Mouse (Mus musculus) liver (tissue): ENCODE results near the gene Snd1.
"Not testable (repeated sequence)": the region's sequence is repeated elsewhere in the genome, so short reads cannot be mapped to it uniquely, and the experiment has no call there.

Experiments used
- DNase-seq: peaks from one replicate; pipeline ENCODE4 v3.0.0-alpha.2; 2020; ENCODE audit warnings: mixed read lengths

Gene Snd1

DNA sequence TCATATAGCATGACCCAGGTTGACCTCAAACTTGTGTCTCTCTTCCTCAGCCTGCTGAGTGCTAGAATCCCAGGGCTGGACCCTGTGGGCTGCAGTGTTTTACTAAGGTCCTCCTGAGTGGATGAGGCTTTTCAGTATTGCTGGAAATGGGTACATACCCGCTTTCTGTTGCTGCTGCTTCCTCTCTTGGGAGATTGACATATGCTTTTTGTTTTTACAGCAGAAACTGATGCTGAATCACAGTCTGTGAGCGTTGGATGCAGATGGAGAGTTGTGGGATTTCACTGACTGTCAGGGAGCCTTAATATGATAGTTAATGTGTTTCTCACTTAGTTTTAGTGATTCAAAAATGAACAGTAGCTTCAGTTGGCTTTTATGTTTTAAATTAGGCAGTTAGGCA lies 11.5 kb downstream of the Snd1 start:
- DNase-seq: no peak

DNA sequence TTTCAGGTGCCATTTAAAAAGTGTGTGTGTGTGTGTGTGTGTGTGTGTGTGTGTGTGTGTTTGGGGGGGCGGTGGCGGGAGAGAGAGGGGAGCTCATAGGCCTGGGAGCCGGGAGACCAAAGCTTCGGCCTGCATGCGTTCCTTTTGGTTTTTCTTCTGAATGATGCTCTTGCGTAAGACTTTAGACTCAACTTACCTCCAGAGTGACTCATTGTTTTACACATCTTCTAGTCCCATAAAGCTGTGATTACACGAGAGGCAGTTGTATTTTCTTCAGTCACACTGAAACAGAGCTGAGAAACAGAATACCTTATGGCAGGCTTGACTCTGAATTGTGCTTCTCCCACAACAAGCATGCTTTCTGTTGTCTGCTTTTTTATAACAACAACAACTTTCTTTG lies 12.0 kb downstream of the Snd1 start:
- DNase-seq: no peak

GRCm38 (mm10) chr6:28488204-28488851 lies 13.4 kb downstream of the Snd1 start:
- DNase-seq: no peak

- no peak for DNase-seq
Measured at GRCm38 (mm10) chr6:28490612-28491011, 15.7 kb downstream of the Snd1 start.

GRCm38 (mm10) chr6:28491198-28491597 lies 16.3 kb downstream of the Snd1 start:
- DNase-seq: no peak

DNA sequence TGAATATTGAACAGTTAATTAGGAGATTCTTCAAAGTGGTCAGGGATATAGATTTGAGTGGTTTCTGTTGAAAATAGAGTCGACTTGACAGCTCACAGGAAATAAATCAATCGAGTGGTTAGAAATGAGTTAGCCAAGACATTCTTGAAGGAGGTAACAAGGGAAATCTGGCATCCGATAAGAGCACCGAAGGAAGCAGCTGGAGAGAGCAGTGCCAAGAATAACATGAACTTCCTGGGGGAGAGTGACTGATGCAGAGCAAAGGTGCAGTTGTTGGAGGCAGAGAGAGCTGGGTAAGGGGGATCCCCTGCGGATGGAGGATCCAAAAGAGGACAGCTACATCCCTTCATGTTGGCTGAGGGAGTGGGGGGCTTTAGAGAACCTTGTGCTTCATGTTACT lies 22.9 kb downstream of the Snd1 start:
- DNase-seq: no peak

DNA sequence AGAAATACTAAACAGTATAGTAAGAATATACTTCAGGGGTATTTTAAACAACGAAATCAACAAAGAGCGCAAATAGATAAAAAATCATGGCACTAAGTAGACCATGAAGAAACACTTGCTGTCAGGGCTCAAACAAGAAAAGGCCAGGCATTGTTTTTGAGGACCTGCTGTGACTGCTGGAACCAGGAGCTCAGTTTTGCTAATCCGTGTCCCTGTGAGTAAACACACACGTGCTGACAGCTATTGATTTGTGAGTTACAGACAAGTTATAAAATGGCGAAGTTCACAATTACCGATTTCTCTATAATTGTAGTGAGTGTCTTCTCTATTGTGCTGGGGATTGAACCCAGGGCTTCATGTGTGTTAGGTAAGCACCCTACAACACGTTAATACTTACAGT lies 27.6 kb downstream of the Snd1 start:
- no peak for DNase-seq

GRCm38 (mm10) chr6:28503148-28503547 lies 28.2 kb downstream of the Snd1 start:
- no peak for DNase-seq

GRCm38 (mm10) chr6:28504611-28505010 lies 29.7 kb downstream of the Snd1 start:
- peak; percentile 36 for DNase-seq

- no peak for DNase-seq
Measured at GRCm38 (mm10) chr6:28507759-28508158, 32.8 kb downstream of the Snd1 start.

- DNase-seq: no peak
Measured at GRCm38 (mm10) chr6:28514195-28514594, 39.3 kb downstream of the Snd1 start.

GRCm38 (mm10) chr6:28514830-28515350 lies 40.0 kb downstream of the Snd1 start:
- DNase-seq: no peak

DNA sequence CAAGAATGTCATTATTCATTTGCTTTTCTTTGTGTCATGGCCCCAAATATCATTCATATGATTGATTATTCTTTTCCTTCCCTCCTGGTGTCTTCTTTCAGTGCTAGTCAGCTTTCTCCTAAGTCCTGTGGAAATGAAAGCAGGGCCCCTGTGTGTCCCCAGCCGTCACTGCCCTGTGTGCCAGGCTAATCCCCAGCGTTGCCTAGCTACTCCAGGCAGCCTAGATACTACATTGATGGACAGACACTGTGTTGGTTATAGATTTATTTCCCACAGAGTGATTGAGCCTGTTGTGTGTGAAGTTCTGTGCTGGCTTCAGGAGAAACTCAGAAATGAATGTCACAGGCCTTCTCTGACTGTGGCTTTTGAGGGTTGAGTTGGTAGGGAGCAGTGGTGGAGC lies 41.7 kb downstream of the Snd1 start:
- no peak for DNase-seq

GRCm38 (mm10) chr6:28517050-28517449 lies 42.1 kb downstream of the Snd1 start:
- no peak for DNase-seq

- no peak for DNase-seq
Measured at GRCm38 (mm10) chr6:28519426-28519825, 44.5 kb downstream of the Snd1 start.

DNA sequence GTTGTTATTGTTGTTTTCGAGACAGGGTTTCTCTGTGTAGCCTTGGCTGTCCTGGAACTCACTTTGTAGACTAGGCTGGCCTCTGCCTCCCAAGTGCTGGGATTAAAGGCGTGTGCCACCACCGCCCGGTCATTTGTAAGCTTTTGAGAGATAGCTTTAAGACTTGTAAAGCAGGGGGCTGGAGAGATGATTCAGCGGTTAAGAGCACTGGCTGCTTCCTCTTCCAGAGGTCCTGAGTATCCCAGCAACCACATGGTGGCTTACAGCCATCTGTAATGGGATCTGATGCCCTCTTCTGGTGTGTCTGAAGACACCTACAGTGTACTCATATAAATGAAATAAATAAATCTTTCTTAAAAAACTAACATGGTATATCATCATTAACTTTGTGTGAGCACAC lies 45.8 kb downstream of the Snd1 start:
- DNase-seq: not testable (repeated sequence)

DNA sequence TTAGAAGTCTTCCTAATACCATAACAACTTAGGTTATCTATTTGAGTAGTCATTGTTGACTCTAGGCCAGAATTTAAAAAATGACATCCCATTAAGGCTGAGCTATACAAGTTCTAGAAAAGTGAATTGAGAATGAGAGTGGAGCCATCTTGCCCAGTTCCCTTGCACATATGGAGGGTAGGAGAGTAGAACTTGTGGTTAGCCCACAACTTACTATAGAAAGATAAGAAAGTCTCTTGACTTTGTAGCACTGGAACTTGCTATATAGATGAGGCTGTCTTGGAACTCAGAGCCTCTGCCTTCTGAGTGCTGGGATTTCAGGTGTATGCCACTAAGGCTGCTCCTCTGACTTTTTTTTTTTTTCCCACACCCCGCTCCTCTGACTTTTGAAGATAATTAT lies 46.5 kb downstream of the Snd1 start:
- no peak for DNase-seq

DNA sequence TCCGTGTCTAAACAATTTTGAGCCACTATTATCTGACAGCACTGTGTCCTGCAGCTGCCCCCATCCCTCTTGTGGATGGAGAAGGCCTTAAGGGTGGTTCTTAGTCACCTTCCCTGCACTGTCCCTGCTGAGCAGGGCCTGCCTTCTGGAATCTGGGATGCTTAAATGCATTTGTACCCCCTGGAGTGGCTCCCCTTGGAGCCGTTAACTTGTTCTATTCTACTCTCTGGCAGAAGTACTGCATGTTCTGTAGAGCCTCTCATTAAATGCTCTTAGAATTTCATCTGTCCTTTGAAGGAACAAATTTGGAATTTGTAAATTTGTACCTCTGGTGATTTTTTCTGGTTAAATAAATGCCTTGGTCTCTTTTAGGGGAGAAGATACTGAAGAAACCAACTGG lies 50.6 kb downstream of the Snd1 start:
- DNase-seq: no peak

DNA sequence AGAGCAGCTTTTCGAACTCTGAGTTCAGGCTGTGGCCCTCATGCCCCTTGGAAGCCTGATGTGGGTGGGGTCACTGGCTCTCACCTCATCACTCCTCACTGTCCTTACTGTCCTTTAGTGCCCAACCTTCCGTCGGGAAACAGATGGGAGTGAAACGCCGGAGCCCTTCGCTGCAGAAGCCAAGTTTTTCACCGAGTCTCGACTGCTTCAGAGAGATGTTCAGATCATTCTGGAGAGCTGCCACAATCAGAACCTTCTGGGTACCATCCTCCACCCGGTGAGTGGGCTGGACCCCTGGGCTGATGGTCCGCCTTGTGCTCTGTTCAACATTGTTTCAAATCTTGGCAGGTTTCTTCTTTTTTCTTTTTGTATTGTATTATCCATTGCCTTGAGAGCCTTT lies 52.5 kb downstream of the Snd1 start:
- no peak for DNase-seq

DNA sequence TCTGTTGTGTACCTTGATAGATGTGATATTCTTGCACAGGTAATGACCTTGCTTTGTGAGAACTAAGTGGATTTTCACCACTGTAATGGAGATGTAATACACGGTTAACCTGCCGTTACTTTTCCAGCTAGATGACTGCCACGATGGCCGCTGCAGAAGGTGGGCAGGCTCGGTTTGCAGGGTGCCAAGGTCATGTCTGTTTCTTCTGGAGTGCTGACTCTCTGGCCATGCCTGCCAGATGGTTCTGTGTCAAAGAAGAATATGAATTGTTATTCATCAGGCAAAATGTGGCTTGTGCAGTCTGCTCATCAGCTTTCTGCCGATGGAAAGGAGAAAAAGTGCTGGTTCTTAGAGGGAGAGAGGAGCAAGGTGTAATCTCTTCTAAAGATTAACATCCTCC lies 53.3 kb downstream of the Snd1 start:
- no peak for DNase-seq

- DNase-seq: no peak
Measured at GRCm38 (mm10) chr6:28536464-28536863, 61.5 kb downstream of the Snd1 start.

- no peak for DNase-seq
Measured at GRCm38 (mm10) chr6:28537851-28538527, 63.0 kb downstream of the Snd1 start.

DNA sequence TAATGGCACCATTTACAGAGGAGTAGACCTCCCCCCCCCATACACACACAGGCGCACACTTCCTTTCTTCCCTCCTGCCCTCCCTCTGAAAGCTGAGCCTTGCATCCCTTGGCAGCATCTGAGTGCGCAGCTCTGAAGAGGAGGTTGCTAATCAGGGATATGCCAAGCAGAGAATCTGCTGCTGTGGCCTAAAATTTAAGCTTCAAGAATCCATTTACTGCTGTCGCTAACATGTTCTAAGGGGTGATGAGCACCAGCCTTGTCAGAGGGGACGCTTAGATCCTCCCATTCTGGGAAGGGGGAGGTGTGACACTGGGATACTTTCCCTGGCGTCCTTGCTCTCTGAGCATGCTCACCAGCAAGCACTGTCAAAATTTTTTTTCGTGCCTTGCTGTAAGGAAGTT lies 67.4 kb downstream of the Snd1 start:
- DNase-seq: no peak

GRCm38 (mm10) chr6:28546943-28547342 lies 72.0 kb downstream of the Snd1 start:
- no peak for DNase-seq

- no peak for DNase-seq
Measured at GRCm38 (mm10) chr6:28549374-28549773, 74.4 kb downstream of the Snd1 start.
